Mouse (Mus musculus) layer of hippocampus, adult 9-11 months (tissue): ENCODE data around the gene Esf1.
"Not testable (repeated sequence)": the region's sequence is repeated elsewhere in the genome, so short reads cannot be mapped to it uniquely, and the experiment has no call there.

Experiments
- DNase-seq: peaks from one replicate; pipeline ENCODE4 v3.0.0; 2022

Esf1 gene

GRCm38 (mm10) chr2:140170127-140170802, at the start of gene Esf1, which contains the start of gene Ndufaf5:
TSS of gene Esf1 (minus strand) at chr2:140170564.
TSS of gene Ndufaf5 (plus strand) at chr2:140170649.
- peak; percentile 95 for DNase-seq

- no peak for DNase-seq
Observed at GRCm38 (mm10) chr2:140215965-140216364, 45.6 kb upstream of the Esf1 start.

GRCm38 (mm10) chr2:140215415-140215814, 45.1 kb upstream of the Esf1 start:
- no peak for DNase-seq

GRCm38 (mm10) chr2:140214519-140215027, 44.2 kb upstream of the Esf1 start:
- no peak for DNase-seq

GRCm38 (mm10) chr2:140203756-140204155, 33.4 kb upstream of the Esf1 start:
- no peak for DNase-seq

GRCm38 (mm10) chr2:140202573-140202972, 32.2 kb upstream of the Esf1 start:
- DNase-seq: peak; percentile 27

- DNase-seq: no peak
Observed at GRCm38 (mm10) chr2:140200713-140201112, 30.3 kb upstream of the Esf1 start.

GRCm38 (mm10) chr2:140185685-140186210, 15.4 kb upstream of the Esf1 start:
- not testable (repeated sequence) for DNase-seq

- DNase-seq: no peak
Observed at GRCm38 (mm10) chr2:140170803-140171553, 614 bp upstream of the Esf1 start.

- DNase-seq: no peak
Observed at GRCm38 (mm10) chr2:140169057-140169456, 1.3 kb downstream of the Esf1 start.

- no peak for DNase-seq
Observed at GRCm38 (mm10) chr2:140163351-140163854, 7.0 kb downstream of the Esf1 start.

- DNase-seq: no peak
Observed at GRCm38 (mm10) chr2:140159186-140159730, 11.1 kb downstream of the Esf1 start.

- DNase-seq: not testable (repeated sequence)
Observed at GRCm38 (mm10) chr2:140151743-140152142, 18.6 kb downstream of the Esf1 start, which contains the start of gene Gm17374. TSS of gene Gm17374 (plus strand) at chr2:140152043.

GRCm38 (mm10) chr2:140125516-140125915, 44.8 kb downstream of the Esf1 start:
- no peak for DNase-seq

GRCm38 (mm10) chr2:140113851-140114250, 56.5 kb downstream of the Esf1 start:
- peak; percentile 75 for DNase-seq

- DNase-seq: no peak
Observed at GRCm38 (mm10) chr2:140108945-140109344, 61.4 kb downstream of the Esf1 start.

GRCm38 (mm10) chr2:140107641-140108040, 62.7 kb downstream of the Esf1 start:
- no peak for DNase-seq

- peak; percentile 6 for DNase-seq
Observed at GRCm38 (mm10) chr2:140104951-140105350, 65.4 kb downstream of the Esf1 start.

- DNase-seq: no peak
Observed at GRCm38 (mm10) chr2:140100551-140101474, 69.6 kb downstream of the Esf1 start.

- DNase-seq: no peak
Observed at GRCm38 (mm10) chr2:140099971-140100370, 70.4 kb downstream of the Esf1 start.

- DNase-seq: no peak
Observed at GRCm38 (mm10) chr2:140097131-140097591, 73.2 kb downstream of the Esf1 start.

GRCm38 (mm10) chr2:140096034-140096433, 74.3 kb downstream of the Esf1 start:
- no peak for DNase-seq
